Mouse (Mus musculus) liver, embryonic 14.5 days (tissue): ENCODE results near the gene Ksr2.
A peak's percentile ranks its signal among the peaks of the same experiment; 100 is the strongest.

Experiments
- CTCF ChIP-seq: IDR thresholded peaks from 2 replicates; pipeline ENCODE4 v1.5.1; 2016; ENCODE audit warnings: antibody characterized with exemption, low read depth, control low read depth
- EP300 ChIP-seq: IDR thresholded peaks from 2 replicates; pipeline ENCODE4 v1.6.1; 2016; ENCODE audit warnings: antibody characterized with exemption, low read depth

- TF ChIP-seq CTCF (peak; percentile 83), EP300 (no peak)
Observed at GRCm38 (mm10) chr5:117388296-117388751, 25.5 kb upstream of the Ksr2 start.
